Comparison of ENCODE assay signal across 8 mouse cellular contexts in the genomic region with DNA sequence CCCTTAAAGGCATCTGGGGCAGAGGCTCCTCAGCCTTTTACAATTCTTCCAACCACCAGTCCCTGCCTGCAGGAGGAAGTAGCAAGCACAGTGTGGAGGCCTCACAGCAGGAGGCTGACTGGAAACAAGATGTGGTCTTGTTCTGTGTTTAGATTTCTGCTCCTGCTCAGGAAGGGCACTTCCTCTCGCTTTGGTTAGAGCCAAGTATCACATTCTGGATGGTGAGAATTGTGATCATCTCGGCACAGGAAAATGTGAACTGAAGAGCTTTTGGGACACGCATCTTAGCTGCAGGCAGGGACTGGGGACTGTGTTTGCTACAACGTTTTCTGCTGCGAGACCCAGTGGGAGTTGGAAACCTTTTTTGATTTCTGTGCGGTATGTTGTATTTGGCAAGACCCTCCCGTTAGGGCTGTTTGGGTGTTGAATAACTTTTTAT.
A peak's percentile ranks its signal among the peaks of the same experiment; 100 is the strongest.
DNase-seq lines count a peak whose midpoint lies in the region; ATAC-seq lines count a peak whose summit lies in the region.

No protein-coding gene starts in this region.

- ATAC-seq in hindbrain, embryonic 11.5 days (ENCODE audit: low FRiP score), result no peak; the same call in 1 of the 2 replicates
- ATAC-seq in hindbrain, embryonic 13.5 days (ENCODE audit: low FRiP score), result no peak
- no peak for ATAC-seq in embryonic facial prominence, embryonic 12.5 days (ENCODE audit: insufficient number of reproducible peaks, insufficient read depth, low FRiP score, low TSS enrichment)
- peak; percentile 50; the same call in 1 of the 2 replicates for ATAC-seq in monocyte, adult 5-6 weeks (replicated peaks; ENCODE audit: insufficient number of reproducible peaks, low FRiP score, low TSS enrichment, poor library complexity, severe bottlenecking)

- H3K4me1 ChIP-seq in hindbrain, embryonic 11.5 days (replicated peaks; ENCODE audit: control insufficient read depth, insufficient read depth, low read length), result no peaks in the 10 kb centered on the region
- H3K4me1 ChIP-seq in hindbrain, embryonic 13.5 days (replicated peaks), result no peaks in the 10 kb centered on the region
- no peaks in the 10 kb centered on the region for H3K4me1 ChIP-seq in embryonic facial prominence, embryonic 12.5 days

- no peaks in the 10 kb centered on the region for H3K9me3 ChIP-seq in hindbrain, embryonic 11.5 days (ENCODE audit: control insufficient read depth, low read length)
- no peaks in the 10 kb centered on the region for H3K9me3 ChIP-seq in hindbrain, embryonic 13.5 days
- H3K9me3 ChIP-seq in embryonic facial prominence, embryonic 12.5 days, result no peaks in the 10 kb centered on the region

- no peak overlapping the region for H3K4me3 ChIP-seq in hindbrain, embryonic 11.5 days (ENCODE audit: low read depth, low read length)
- H3K4me3 ChIP-seq in hindbrain, embryonic 13.5 days, result no peak overlapping the region
- no peak overlapping the region for H3K4me3 ChIP-seq in embryonic facial prominence, embryonic 12.5 days

- DNase-seq in hindbrain, embryonic 11.5 days (ENCODE audit: low spot score), result peak; percentile 29
- peak; percentile 78 for DNase-seq in R1 (ENCODE audit: low read depth, low spot score)
- DNase-seq in layer of hippocampus, postnatal 10 days (ENCODE audit: low spot score in 2 of 2), result peak; percentile 19 to 20
- no peak for DNase-seq in yolk sac, embryonic 10.5 days (ENCODE audit: low spot score)
- DNase-seq in spleen, postnatal 10 days (ENCODE audit: low spot score in 2 of 2), result no peak

- no peak overlapping the region for H3K9ac ChIP-seq in hindbrain, embryonic 11.5 days (ENCODE audit: low read depth, low read length)
- H3K9ac ChIP-seq in hindbrain, embryonic 13.5 days, result no peak overlapping the region
- no peak overlapping the region for H3K9ac ChIP-seq in embryonic facial prominence, embryonic 12.5 days

- H3K27ac ChIP-seq in hindbrain, embryonic 11.5 days (ENCODE audit: low read depth, low read length), result no peak overlapping the region
- H3K27ac ChIP-seq in hindbrain, embryonic 13.5 days, result no peak overlapping the region
- H3K27ac ChIP-seq in embryonic facial prominence, embryonic 12.5 days, result 0 out of 2 replicates have a peak overlapping the region, but pooled peaks have one; percentile 30

- no peak overlapping the region for H3K4me2 ChIP-seq in hindbrain, embryonic 11.5 days (replicated peaks; ENCODE audit: low read depth, low read length)
- no peak overlapping the region for H3K4me2 ChIP-seq in hindbrain, embryonic 13.5 days
- no peak overlapping the region for H3K4me2 ChIP-seq in embryonic facial prominence, embryonic 12.5 days (replicated peaks)

- H3K27me3 ChIP-seq in hindbrain, embryonic 11.5 days (ENCODE audit: control insufficient read depth, insufficient read depth, low read length), result no peaks in the 10 kb centered on the region
- H3K27me3 ChIP-seq in hindbrain, embryonic 13.5 days, result no peaks in the 10 kb centered on the region
- no peaks in the 10 kb centered on the region for H3K27me3 ChIP-seq in embryonic facial prominence, embryonic 12.5 days

- WGBS in hindbrain, embryonic 11.5 days, result 47% methylated on average over 7 of the region's 7 CpGs
- 46% methylated on average over 7 of the region's 7 CpGs for WGBS in hindbrain, embryonic 13.5 days
- 33% methylated on average over 7 of the region's 7 CpGs for WGBS in embryonic facial prominence, embryonic 12.5 days

- no peaks in the 10 kb centered on the region for H3K36me3 ChIP-seq in hindbrain, embryonic 11.5 days (ENCODE audit: control insufficient read depth, insufficient read depth, low read length)
- H3K36me3 ChIP-seq in hindbrain, embryonic 13.5 days, result no peaks in the 10 kb centered on the region
- no peaks in the 10 kb centered on the region for H3K36me3 ChIP-seq in embryonic facial prominence, embryonic 12.5 days

Comparison
In these comparisons a context has a peak if more than half of its experiments do, and no peak if none do; other contexts are left out.
1. DNase-seq: peak in hindbrain, embryonic 11.5 days (single experiment), R1 (single experiment) and layer of hippocampus, postnatal 10 days (2 of 2); none in yolk sac, embryonic 10.5 days (single experiment) and spleen, postnatal 10 days (0 of 2).